Mouse (Mus musculus): ENCODE results near the gene Nfx1. TPM values are rescaled to one million over a fixed set of nuclear protein-coding genes. Genes with fewer than 3 reads are reported as not detected.

Nfx1 gene
- polyA plus RNA-seq, 1 experiment from 2014 or later: 93.7 TPM

DNA sequence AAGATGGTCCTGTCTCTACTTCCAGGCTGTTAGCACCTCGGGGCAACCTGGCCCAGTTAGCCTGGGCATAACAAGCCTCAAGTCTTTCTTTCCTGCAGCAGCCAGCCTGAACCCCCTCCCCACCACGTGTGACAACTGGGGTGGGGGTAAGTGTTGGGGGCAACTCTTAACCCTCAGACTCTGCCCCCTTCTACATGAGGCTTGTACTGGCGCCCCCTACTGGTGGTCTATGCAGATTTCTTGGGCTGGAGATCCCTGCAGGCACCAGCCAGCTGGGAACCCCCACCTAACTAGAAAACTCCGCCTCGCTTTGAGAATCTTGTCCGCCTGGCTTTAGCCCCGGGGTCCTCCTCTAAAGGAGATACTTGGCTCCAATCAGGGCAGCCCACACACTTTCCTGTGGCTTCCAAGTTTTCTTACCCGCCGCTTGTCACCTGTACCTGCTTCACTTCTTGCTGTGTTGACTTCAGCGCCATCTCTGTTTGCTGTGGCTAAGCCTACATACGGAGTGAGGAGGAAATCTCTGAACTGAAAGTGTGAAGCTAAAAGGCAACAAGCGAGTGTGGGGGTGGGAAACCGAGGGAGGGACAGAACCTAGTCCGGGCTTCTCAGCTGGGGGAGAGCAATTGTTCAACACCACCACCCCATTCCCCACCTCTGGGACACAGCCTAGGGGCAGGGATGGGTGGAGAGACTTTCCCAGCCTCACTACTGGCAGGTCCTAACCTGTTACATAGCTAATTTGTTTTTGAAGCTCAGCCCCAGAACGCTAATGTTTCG, 93.4 kb downstream of the Nfx1 start:
- no peak for ATAC-seq (replicated peaks; ENCODE audit: insufficient number of reproducible peaks, low FRiP score, low TSS enrichment, low read depth)
- Histone ChIP-seq H3K36me3 (replicated peaks; ENCODE audit: control insufficient read depth, insufficient read depth, low read depth, low read length) (no peaks in the 10 kb centered on the region), H3K4me1 (ENCODE audit: control insufficient read depth, insufficient read depth, low read length) (no peaks in the 10 kb centered on the region), H3K9ac (replicated peaks; ENCODE audit: low read length) (no peak overlapping the region), H3K27ac (replicated peaks; ENCODE audit: low read depth, low read length) (no peak overlapping the region), H3K4me3 (ENCODE audit: low read depth, low read length) (no peak overlapping the region), H3K27me3 (ENCODE audit: control insufficient read depth, insufficient read depth, low read length) (no peaks in the 10 kb centered on the region), H3K9me3 (replicated peaks; ENCODE audit: control insufficient read depth, low read length) (no peaks in the 10 kb centered on the region), H3K4me2 (ENCODE audit: low read depth, low read length) (no peak overlapping the region)
- peak; percentile 53 for DNase-seq (ENCODE audit: low spot score)
- WGBS: 22% methylated on average over 16 of the region's 16 CpGs

DNA sequence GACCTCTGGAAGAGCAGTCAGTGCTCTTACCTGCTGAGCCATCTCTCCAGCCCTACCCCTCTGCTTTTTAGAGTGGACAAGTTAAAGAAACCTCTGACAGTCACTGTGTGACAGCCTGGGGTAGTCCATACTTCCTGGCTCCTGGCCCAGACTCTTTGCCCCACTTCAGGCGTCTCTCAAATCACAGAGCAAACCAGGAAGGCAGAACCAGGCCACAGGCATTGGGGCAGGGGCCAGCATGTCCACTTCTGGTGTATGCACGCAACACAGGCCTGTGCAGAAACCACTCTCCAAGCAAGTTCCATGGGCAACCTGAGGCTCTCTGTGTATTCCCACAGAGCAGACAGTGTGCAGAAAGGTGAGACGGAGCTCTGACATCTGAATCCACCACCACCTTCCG, 94.5 kb downstream of the Nfx1 start:
- 84% methylated on average over 4 of the region's 4 CpGs for WGBS
- ATAC-seq (replicated peaks; ENCODE audit: insufficient number of reproducible peaks, low FRiP score, low TSS enrichment, low read depth): no peak

DNA sequence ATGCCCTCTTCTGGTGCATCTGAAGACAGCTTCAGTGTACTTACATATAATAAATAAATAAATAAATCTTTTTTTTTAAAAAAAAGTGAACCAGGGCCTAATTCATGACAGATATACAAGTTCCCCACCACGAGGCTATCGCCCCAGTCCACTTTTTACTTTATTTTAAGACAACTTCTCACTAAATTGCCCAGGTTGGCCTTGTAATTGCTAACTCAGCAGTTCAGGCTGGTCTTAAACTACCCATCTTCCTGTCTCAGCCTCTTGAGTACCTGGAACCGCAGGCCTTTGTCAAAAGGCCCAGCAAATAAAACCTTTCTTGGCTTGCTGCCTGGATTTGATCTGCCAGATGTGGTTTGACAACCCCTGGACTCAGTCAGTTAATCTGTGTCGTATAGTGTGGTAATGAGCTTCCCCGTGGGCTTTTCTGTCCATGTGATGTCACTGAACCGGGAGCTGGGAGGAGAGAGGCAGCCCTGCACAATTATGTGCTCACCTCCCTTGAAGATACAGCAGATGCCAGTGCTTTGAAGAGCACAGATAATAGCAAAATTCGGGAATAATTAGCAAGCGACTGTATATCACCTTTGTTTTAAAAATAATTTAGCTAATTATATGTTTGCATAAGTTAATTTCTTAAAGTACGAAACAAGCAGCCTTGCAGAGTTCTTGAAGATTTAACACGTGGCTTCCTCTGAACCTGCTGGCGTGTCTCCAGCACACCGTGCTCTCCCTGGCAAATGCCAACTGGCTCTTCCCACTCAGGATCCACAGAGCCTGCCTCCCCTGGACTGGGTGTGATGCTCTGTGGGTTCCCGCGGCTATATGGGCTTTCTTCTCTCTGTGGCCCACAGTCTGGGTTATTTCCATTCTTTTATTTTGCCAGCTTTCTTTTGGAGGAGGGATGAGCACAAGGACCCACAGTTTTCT, 101.1 kb downstream of the Nfx1 start:
- no peak for DNase-seq (ENCODE audit: low spot score)
- H3K36me3 ChIP-seq (replicated peaks; ENCODE audit: control insufficient read depth, insufficient read depth, low read depth, low read length): no peaks in the 10 kb centered on the region
- H3K4me3 ChIP-seq (ENCODE audit: low read depth, low read length): no peak overlapping the region
- ATAC-seq (replicated peaks; ENCODE audit: insufficient number of reproducible peaks, low FRiP score, low TSS enrichment, low read depth): no peak
- H3K9me3 ChIP-seq (replicated peaks; ENCODE audit: control insufficient read depth, low read length): no peaks in the 10 kb centered on the region
- WGBS: 74% methylated on average over 14 of the region's 14 CpGs
- no peak overlapping the region for H3K9ac ChIP-seq (replicated peaks; ENCODE audit: low read length)
- H3K4me2 ChIP-seq (ENCODE audit: low read depth, low read length): no peak overlapping the region
- no peaks in the 10 kb centered on the region for H3K4me1 ChIP-seq (ENCODE audit: control insufficient read depth, insufficient read depth, low read length)
- no peak overlapping the region for H3K27ac ChIP-seq (replicated peaks; ENCODE audit: low read depth, low read length)
- H3K27me3 ChIP-seq (ENCODE audit: control insufficient read depth, insufficient read depth, low read length): no peaks in the 10 kb centered on the region

More for the DNA sequence above, 94.5 kb downstream of the Nfx1 start:
- Histone ChIP-seq H3K27ac (replicated peaks; ENCODE audit: low read depth, low read length) (no peak overlapping the region), H3K27me3 (ENCODE audit: control insufficient read depth, insufficient read depth, low read length) (no peaks in the 10 kb centered on the region), H3K4me2 (ENCODE audit: low read depth, low read length) (no peak overlapping the region), H3K4me1 (ENCODE audit: control insufficient read depth, insufficient read depth, low read length) (no peaks in the 10 kb centered on the region), H3K9ac (replicated peaks; ENCODE audit: low read length) (no peak overlapping the region), H3K36me3 (replicated peaks; ENCODE audit: control insufficient read depth, insufficient read depth, low read depth, low read length) (no peaks in the 10 kb centered on the region), H3K9me3 (replicated peaks; ENCODE audit: control insufficient read depth, low read length) (no peaks in the 10 kb centered on the region), H3K4me3 (ENCODE audit: low read depth, low read length) (no peak overlapping the region)
- no peak for DNase-seq (ENCODE audit: low spot score)

DNA sequence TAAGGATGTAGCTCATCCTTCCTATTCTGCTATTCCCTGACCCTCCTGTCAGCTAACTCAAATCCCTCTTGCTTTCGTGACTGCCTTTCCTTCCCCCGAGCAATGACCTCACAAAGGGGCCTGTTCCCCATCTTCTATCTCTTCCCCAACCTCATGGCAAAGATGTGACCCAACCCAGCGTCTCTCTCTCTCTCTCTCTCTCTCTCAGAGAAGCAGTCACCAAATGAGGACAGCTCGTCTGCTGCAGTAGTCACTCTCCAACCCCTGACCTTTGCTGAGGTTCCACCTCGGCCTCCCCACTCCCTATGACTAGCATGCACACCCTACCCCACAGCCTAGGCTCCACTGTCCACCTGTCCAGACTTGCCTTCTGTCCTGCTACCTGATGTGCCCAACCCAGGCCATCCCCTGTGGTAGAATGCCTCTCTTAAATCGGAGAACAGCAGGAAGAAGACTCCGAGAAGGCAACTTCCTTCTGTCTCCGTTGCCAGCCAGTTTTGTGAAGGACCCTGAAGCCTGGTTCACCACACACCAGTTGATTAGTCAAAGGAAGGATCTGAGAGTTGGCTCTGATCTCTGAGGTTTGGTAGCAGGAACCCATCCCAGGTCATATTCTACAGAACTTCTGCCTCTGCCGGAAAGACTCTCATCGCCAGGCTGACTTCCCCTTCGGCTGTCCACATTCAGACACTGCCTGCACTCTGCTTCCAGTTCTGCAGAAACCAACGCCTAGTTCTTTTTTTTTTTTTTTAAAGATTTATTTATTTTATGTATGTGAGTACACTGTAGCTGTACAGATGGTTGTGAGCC, 102.5 kb downstream of the Nfx1 start:
- no peak for DNase-seq (ENCODE audit: low spot score)
- no peak for ATAC-seq (replicated peaks; ENCODE audit: insufficient number of reproducible peaks, low FRiP score, low TSS enrichment, low read depth)
- Histone ChIP-seq H3K4me2 (ENCODE audit: low read depth, low read length) (no peak overlapping the region), H3K27ac (replicated peaks; ENCODE audit: low read depth, low read length) (no peak overlapping the region), H3K9ac (replicated peaks; ENCODE audit: low read length) (no peak overlapping the region), H3K4me1 (ENCODE audit: control insufficient read depth, insufficient read depth, low read length) (no peaks in the 10 kb centered on the region), H3K9me3 (replicated peaks; ENCODE audit: control insufficient read depth, low read length) (no peaks in the 10 kb centered on the region), H3K4me3 (ENCODE audit: low read depth, low read length) (no peak overlapping the region), H3K27me3 (ENCODE audit: control insufficient read depth, insufficient read depth, low read length) (no peaks in the 10 kb centered on the region), H3K36me3 (replicated peaks; ENCODE audit: control insufficient read depth, insufficient read depth, low read depth, low read length) (no peaks in the 10 kb centered on the region)
- 81% methylated on average over 12 of the region's 12 CpGs for WGBS

DNA sequence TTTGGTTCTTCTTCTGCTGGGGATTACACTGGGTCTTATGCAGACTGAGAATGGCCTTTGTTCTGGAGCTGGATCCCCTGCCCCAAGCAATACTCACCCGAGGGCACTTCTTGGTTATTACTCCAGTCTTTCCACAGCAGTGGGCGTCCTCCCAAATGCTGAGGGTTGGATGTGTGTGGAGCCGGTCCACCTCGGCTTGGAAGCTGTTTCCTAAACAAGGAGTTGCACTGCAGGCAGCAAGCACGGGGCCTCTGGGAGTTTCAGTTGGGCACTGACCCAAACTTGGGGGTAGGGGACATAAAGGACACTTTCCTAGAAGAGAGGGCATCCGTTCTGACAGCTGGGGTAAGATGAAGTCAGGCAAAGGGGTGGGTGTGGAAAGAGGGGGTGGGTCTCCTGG, 103.8 kb downstream of the Nfx1 start:
- no peaks in the 10 kb centered on the region for H3K36me3 ChIP-seq (replicated peaks; ENCODE audit: control insufficient read depth, insufficient read depth, low read depth, low read length)
- no peak overlapping the region for H3K4me3 ChIP-seq (ENCODE audit: low read depth, low read length)
- 75% methylated on average over 6 of the region's 6 CpGs for WGBS
- no peak overlapping the region for H3K4me2 ChIP-seq (ENCODE audit: low read depth, low read length)
- no peak overlapping the region for H3K9ac ChIP-seq (replicated peaks; ENCODE audit: low read length)
- DNase-seq (ENCODE audit: low spot score) (no peak), ATAC-seq (replicated peaks; ENCODE audit: insufficient number of reproducible peaks, low FRiP score, low TSS enrichment, low read depth) (no peak)
- H3K4me1 ChIP-seq (ENCODE audit: control insufficient read depth, insufficient read depth, low read length): no peaks in the 10 kb centered on the region
- H3K9me3 ChIP-seq (replicated peaks; ENCODE audit: control insufficient read depth, low read length): no peaks in the 10 kb centered on the region
- H3K27me3 ChIP-seq (ENCODE audit: control insufficient read depth, insufficient read depth, low read length): no peaks in the 10 kb centered on the region
- H3K27ac ChIP-seq (replicated peaks; ENCODE audit: low read depth, low read length): no peak overlapping the region

Small RNA genes within 50 kb of the gene (microRNA-seq; reads per million reads assigned to microRNA genes)
- gene Mir3094 (ENCODE audit: borderline number of aligned reads): 1.9 reads per million

Other genes with a start within 250 kb of the Nfx1 start
- 665 and 708 TPM in 2 replicates for gene Dnaja1, start 248.8 kb upstream of the Nfx1 start, polyA plus RNA-seq (2014; fragmentation: Nextera tagmentation; extraction: Ambion mirVana)
- gene Smu1, start 213.0 kb upstream of the Nfx1 start, polyA plus RNA-seq (2014; fragmentation: Nextera tagmentation; extraction: Ambion mirVana): 195 and 203 TPM in 2 replicates
- gene B4galt1, start 116.9 kb upstream of the Nfx1 start, polyA plus RNA-seq (2014; fragmentation: Nextera tagmentation; extraction: Ambion mirVana): 28.3 and 28.9 TPM in 2 replicates
- gene Spink4, start 50.9 kb upstream of the Nfx1 start, polyA plus RNA-seq (2014; fragmentation: Nextera tagmentation; extraction: Ambion mirVana): not detected in 2 replicates
- 271 and 295 TPM in 2 replicates for gene Bag1, start 22.6 kb upstream of the Nfx1 start, polyA plus RNA-seq (2014; fragmentation: Nextera tagmentation; extraction: Ambion mirVana)
- 122 and 142 TPM in 2 replicates for gene Chmp5, start 22.5 kb upstream of the Nfx1 start, polyA plus RNA-seq (2014; fragmentation: Nextera tagmentation; extraction: Ambion mirVana)
- gene Aqp7, start 77.2 kb downstream of the Nfx1 start, polyA plus RNA-seq (2014; fragmentation: Nextera tagmentation; extraction: Ambion mirVana): not detected in 2 replicates
- gene Aqp3, start 127.3 kb downstream of the Nfx1 start, polyA plus RNA-seq (2014; fragmentation: Nextera tagmentation; extraction: Ambion mirVana): 1.0 and 1.4 TPM in 2 replicates
- gene Nol6, start 153.5 kb downstream of the Nfx1 start, polyA plus RNA-seq (2014; fragmentation: Nextera tagmentation; extraction: Ambion mirVana): 18.6 and 20.7 TPM in 2 replicates
- gene Ube2r2, start 164.8 kb downstream of the Nfx1 start, polyA plus RNA-seq (2014; fragmentation: Nextera tagmentation; extraction: Ambion mirVana): 109 and 110 TPM in 2 replicates